Mouse (Mus musculus): ENCODE data around the gene Cep68.

The Cep68 gene

DNA sequence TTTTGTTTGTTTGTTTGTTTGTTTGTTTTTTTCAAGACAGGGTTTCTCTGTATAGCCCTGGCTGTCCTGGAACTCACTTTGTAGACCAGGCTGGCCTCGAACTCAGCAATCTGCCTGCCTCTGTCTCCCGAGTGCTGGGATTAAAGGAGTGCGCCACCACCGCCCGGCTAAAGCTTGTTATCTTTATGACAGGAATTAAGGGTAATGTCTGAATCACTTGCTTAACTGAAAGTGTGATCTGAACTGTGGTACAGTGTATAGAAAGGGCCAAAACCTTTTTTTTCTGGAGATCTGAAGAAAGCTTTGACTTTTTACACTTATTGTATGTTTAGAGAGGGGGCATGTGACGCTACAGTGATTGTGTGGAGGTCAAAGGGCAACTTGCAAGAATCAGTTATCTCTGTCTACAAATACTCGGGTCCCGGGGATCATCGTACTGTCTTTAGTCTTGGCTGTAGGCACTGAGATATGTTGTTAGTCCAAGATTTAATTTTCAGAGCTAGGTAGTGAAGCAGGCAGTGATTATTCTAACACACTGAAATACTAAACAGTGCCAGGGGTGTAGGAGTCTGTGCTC, 44.3 kb downstream of the Cep68 start:
- no peak for DNase-seq (ENCODE audit: low read depth, low spot score)

- no peak for DNase-seq (ENCODE audit: low read depth, low spot score)
Observed at GRCm38 (mm10) chr11:20204321-20204720, 44.9 kb downstream of the Cep68 start.

DNA sequence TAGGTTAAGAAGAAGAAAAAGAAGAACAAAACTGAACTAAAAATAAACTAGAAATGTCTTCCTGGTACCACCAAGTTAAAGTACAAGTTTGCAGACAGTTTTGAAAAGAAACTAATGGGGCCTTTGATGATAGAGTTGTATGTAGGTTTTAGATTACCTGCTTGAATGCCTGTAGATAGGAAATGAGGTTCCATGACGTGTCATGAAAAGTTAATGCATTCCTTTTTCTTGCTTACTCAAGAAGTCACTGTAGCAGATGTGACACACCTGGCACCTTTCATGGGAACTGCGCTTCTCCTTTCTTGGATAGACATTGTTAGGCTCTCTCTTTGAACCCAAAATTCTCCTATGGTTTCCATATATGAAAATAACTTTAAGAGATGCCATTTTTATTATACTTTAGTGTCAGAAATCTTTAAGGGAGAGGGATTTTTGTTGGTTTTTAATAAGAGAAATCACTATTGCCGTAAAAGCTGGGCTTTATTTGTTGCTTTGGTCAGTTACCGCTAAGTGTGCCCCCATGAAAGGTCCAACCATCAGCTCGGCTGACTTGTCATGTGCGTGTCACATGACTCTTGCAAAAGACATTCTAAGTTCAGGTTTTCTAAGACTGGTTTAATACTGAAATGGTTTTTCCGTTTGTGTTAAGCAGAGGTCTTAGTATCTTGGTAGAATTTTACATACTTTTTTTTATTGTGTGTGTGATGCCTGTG, 46.8 kb downstream of the Cep68 start:
- peak; percentile 32 for DNase-seq (ENCODE audit: low read depth, low spot score)

GRCm38 (mm10) chr11:20201661-20202101, 47.5 kb downstream of the Cep68 start:
- peak; percentile 42 for DNase-seq (ENCODE audit: low read depth, low spot score)

GRCm38 (mm10) chr11:20200713-20201575, 48.3 kb downstream of the Cep68 start, which contains the start of gene Rab1a:
TSS of gene Rab1a (plus strand) at chr11:20201432.
- peak; percentile 100 for DNase-seq (ENCODE audit: low read depth, low spot score)

GRCm38 (mm10) chr11:20193100-20193736, 56.0 kb downstream of the Cep68 start:
- no peak for DNase-seq (ENCODE audit: low read depth, low spot score)

- no peak for DNase-seq (ENCODE audit: low read depth, low spot score)
Observed at GRCm38 (mm10) chr11:20187271-20187670, 62.0 kb downstream of the Cep68 start.

All from ZHBTc4 (cell line).